Mouse (Mus musculus) brain, embryonic 18.5 days (tissue): ENCODE measurements around the gene Ltb.
"Not testable (repeated sequence)": the region's sequence is repeated elsewhere in the genome, so short reads cannot be mapped to it uniquely, and the experiment has no call there.

Experiments
- DNase-seq: peaks from one replicate; pipeline ENCODE4 v3.0.0-alpha.2; 2012; ENCODE audit warnings: low read depth, low spot score

Ltb gene

GRCm38 (mm10) chr17:35225456-35225855 is 31.2 kb downstream of the Ltb start:
- no peak for DNase-seq

DNA sequence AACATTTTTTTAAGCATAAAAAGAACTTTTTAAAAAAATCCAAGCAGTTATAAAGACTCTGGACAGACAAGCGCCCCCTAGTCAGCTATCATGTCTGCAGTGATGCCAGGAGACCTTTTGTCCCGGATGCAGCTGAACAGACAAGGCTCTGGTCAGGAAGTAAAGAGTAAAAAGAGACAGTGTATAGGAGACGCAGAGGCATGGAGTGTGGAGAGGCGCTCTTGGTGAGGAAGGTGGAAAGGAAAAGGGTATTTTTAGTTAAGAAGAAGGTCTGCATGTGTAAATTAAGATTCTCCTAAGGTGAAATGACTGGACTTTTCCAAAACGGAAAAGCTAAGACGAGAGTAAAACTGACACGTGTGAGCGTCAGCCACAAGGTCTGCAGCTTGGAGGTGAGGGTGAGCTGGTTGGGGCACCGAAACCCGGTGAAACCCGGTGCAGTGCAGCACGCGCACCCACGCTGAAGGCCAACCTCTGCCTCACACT is 32.4 kb downstream of the Ltb start:
- DNase-seq, result no peak

GRCm38 (mm10) chr17:35231022-35231421 is 36.8 kb downstream of the Ltb start:
- no peak for DNase-seq

DNA sequence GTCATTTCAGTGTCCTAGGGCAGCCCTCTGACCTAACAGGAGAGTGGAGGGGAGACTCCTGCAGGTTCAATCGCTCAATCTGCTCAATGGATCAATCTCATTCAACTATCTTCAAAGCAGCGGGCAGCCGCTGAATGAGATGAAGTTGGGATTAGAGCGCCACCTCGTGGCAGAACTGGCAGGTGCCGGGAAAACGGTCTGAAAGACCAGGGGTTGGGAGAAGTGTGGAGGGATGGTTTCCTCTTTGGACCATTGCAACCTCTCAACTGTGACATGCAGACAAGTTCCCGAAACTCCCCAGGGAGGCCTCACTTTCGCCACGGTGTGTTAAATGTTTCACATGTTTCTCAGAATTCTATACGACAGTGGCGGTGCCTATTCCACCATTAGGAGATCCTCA is 37.8 kb downstream of the Ltb start:
- peak; percentile 34 for DNase-seq

DNA sequence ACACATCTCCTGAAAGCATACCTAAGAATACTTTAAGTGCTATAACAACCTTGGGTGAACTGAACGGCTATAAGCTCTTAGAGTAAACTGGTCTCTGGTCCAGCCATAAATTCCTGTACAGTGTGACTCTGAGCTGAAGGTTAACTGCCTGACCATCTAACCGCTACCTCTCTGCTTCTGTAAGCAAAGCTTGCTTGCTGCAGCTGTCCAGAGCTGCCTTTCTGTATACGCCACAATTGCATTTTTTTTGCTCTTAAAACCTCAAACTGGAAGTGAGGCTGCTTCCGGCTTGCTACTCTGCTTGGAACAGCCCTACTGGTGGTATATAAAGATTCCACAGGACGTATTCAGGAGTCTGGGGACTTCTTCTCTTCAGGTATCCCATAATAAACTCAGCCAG is 38.4 kb downstream of the Ltb start:
- no peak for DNase-seq

- DNase-seq, result no peak
Observed at GRCm38 (mm10) chr17:35233114-35233980, 39.1 kb downstream of the Ltb start, which contains the start of gene Atp6v1g2. Gene Atp6v1g2, plus strand, starts transcription at chr17:35233660.

DNA sequence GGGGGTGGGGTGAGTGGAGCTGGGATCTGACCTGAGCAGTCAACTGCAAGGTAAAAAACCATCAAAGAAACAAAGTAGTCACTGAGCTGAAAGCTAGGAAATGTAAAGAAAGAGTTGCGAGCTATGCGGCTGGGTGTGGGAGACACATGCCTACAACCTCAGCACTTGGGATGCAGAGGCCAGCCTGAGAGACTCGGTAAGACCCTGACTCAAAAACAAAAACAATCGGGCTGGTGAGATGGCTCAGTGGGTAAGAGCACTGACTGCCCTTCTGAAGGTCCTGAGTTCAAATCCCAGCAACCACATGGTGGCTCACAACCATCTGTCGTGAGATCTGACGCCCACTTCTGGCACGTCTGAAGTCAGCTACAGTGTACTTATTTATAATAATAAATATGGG is 39.9 kb downstream of the Ltb start:
- not testable (repeated sequence) for DNase-seq

GRCm38 (mm10) chr17:35234903-35235302 is 40.7 kb downstream of the Ltb start:
- no peak for DNase-seq

GRCm38 (mm10) chr17:35235614-35236389 is 41.6 kb downstream of the Ltb start, which contains the start of gene Nfkbil1:
Gene Nfkbil1, minus strand, starts transcription at chr17:35235792.
- DNase-seq, result peak; percentile 93

DNA sequence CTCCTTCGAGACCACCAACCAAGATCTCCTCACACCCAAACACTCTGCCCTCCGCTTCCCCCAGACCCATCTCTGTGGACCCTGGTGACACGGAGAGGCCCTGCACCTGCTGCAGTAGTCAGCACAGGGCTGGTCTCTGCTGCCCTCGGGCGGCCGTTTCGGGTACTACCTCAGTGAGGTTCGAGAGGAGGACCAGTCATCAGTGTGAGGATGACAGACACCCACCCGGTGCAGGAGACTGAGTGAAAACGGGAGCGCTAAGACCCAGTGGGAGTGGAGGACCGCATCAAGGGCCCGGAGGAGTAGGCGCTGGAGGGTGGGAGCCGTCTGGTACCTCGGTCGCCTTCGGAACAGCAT is 42.1 kb downstream of the Ltb start:
- peak; percentile 84 for DNase-seq

DNA sequence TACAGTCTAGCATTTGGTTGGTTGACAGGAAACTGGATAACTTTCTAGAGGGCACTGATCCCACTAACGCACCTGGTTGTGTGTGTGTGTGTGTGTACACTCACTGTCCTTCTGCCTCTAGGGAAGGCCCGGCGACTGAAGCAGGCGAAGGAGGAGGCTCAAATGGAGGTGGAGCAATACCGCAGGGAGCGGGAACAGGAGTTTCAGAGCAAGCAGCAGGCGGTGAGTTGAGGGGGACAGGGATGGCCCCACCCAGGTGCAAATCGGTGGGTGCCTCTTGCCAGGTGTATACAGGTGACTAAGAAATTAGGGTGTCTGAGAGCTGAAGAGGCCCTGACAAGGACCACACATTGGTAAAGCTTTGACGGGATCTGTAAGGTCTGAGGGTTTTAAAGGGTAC is 42.8 kb downstream of the Ltb start:
- DNase-seq, result no peak

- DNase-seq, result no peak
Observed at GRCm38 (mm10) chr17:35237504-35237903, 43.3 kb downstream of the Ltb start.

GRCm38 (mm10) chr17:35239700-35240099 is 45.5 kb downstream of the Ltb start:
- DNase-seq, result no peak

DNA sequence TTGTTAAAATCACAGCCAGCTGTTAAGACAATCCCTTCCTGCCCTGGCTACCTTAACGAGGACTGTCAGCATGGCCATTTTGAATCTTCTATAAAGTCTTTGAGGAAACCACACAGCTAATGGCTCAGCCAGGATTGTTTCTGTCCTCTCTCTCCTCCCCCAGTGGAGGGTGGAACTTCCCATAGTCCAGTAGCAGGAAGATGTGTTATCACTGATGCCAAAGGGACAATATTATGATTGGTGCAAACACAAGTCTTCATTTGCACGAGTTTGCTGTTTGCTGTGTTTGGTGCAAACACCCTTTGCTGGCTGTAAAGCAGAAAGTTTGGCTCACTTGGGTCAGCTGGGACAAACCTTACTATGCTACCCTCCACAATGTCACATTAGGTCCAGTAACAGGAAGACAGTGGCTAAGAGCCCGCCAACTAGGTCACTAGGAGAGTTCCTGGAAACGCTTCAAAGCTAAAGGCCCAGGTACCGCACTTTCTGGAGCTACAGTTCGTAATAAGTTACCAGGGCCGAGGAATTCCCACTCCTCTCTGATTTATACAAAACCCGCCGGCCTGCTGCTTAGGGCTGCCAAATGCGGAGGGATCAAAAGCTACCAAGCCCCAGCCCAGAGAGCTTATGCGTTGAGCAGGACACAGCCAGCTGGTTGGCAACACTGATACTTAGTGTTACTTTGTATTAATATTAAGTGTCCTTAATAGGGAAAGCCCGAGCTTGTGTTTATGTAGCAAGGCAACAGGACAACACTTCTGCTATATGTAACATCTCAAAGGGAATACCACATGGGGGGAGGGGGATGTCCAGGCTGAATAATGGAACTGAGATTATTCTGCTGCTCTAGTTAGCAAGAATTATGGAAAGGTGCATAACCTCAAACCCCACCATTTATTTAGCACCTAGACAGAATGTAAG is 46.4 kb downstream of the Ltb start:
- DNase-seq, result no peak

DNA sequence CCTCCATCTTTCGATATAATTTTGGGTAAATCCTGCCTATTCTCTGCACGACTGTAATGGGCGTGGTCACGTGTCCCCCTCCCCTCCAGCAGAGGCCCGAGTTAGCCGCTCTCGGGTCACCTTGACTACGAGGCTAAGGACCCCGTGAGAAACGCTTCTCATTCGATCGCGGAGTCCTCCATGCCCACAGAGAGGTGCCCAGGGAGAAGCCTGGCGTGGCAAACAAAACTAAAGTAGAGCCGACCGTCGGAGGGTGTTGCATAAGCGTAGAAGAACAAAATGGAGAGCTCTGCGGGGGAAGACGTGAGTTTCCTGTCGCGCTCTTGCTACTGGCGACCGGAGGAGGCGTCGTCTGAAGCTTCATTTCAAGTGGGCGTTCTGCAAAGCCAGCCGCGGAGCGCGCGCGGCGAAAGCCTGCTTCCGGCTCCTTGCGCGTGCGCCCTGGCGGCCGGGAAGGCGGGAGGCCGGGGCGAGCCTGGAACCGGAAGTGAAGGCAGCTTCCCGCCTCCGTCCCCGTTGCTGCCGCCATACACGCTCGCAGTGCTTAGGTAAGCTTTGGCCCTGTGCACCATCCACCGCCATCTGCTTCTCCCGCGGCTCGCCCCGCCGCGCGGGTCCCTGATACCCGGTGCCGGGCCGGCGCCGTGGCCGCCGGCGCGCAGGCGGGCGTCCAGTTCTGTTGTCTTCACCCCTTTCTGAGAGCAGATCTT is 47.2 kb downstream of the Ltb start, which contains the start of gene Ddx39b:
TSS of gene Ddx39b (plus strand) at position 442 of the 710 bp plus-strand sequence.
- peak; percentile 95 for DNase-seq

DNA sequence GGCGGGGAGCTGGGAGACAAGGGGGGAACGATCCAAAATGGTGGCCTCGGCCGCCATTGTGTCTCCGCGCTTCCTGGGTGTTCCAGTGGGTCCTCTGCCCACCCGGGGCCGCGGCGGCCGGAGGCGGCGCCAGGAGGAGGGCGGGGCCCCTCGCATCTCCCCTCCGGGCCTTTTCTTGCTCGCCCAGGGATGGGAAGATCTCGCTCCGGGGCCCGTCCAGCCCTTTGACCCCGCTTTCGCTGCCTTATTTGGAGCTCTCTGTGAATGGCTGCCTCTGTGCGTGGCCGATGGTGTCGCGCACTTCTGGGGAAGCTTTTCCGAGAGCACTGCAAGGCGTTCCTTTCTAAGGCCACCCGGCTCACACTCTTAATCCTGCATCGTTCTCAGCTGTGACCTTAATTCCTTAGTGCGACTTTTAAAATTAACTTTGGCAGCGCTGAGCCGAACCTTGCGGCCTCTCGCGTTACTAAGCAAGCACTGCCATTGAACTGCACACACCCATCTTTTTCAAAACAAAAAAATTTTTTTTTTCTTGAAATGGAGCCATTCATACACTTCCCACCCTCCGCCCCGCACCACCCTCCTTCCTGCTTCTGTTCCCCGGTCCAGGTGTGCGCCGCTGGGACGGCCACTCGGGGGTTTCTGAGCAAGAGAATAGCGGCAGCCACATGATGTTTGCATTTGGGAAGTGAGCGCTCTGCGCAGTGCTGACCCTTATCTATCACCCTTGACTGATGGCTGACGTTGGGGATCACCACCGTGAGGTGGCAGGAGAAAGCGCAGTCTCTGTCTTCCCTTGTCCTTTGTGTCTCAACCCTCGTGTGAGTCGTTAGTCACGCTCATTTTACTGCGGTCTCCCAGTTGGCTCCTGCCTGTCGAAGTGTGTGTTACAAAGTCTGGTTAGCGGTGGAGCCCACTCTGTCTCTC is 48.0 kb downstream of the Ltb start:
- DNase-seq, result no peak

GRCm38 (mm10) chr17:35243086-35243485 is 48.8 kb downstream of the Ltb start:
- DNase-seq, result no peak

- no peak for DNase-seq
Observed at GRCm38 (mm10) chr17:35244999-35245398, 50.8 kb downstream of the Ltb start.
